Mouse (Mus musculus): ENCODE data around the gene Npat. TPM values are rescaled to one million over a fixed set of nuclear protein-coding genes. Genes with fewer than 3 reads are reported as not detected.

The Npat gene
- 11.3 and 15.1 TPM in 2 replicates for total RNA-seq (2014; rRNA removed)
- 7.8 and 8.3 TPM in 2 replicates for polyA plus RNA-seq (2015; fragmentation: Nextera tagmentation; extraction: Ambion mirVana)

- H3K9me3 ChIP-seq (ENCODE audit: low read length): no peaks in the 10 kb centered on the region
- no peaks in the 10 kb centered on the region; the same call in 1 of the 2 replicates for H3K36me3 ChIP-seq (ENCODE audit: insufficient read depth, low read length)
- H3K4me1 ChIP-seq (ENCODE audit: insufficient read depth, low read length): peaks cover 3% of the 10 kb centered on the region; the same call in 1 of the 2 replicates
- ATAC-seq (ENCODE audit: low FRiP score) (peak; percentile 100), DNase-seq (ENCODE audit: low spot score) (peak; percentile 99)
- peak; percentile 58 for TF ChIP-seq CTCF (IDR thresholded peaks at IDR 0.05)
- H3K4me3 ChIP-seq (ENCODE audit: low read depth, low read length): peak within 1 kb of the TSS; percentile 73
- peak within 1 kb of the TSS; percentile 61 for H3K9ac ChIP-seq (replicated peaks; ENCODE audit: low read length, poor library complexity, severe bottlenecking)
- no peaks in the 10 kb centered on the region for H3K27me3 ChIP-seq (ENCODE audit: insufficient read depth, low read length)
- H3K27ac ChIP-seq (ENCODE audit: low read depth, low read length): peak within 1 kb of the TSS; percentile 83
- peak within 1 kb of the TSS; percentile 80 for H3K4me2 ChIP-seq (ENCODE audit: low read depth, low read length, poor library complexity, severe bottlenecking)
- under 1% methylated on average over 69 of the region's 69 CpGs for WGBS
Observed at GRCm38 (mm10) chr9:53536558-53537320, at the start of gene Npat, which contains the start of gene Atm. Npat (plus strand) TSS chr9:53537047. Atm (minus strand) TSS chr9:53536740.

DNA sequence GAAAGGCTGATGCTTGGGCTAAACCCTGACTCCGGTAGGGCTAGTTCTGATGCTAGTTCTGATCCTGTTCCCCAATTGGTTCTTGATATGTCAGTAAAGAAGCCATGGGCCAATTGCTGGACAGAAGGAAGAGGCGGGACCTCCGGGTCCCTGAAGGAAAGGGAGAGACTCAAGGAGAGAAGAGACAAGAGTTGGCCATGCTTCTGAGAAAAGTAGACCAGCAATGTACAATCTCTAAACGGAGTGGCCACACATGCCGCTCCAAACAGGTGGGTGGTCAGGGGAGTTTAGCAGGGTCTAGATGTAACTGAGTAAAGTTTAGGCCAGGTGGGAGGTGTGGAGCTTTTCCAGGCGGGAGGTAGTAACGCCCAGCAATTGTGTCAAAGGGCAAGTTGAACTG is 28.8 kb upstream of the Npat start:
- 92% methylated on average over 7 of the region's 7 CpGs for WGBS
- Histone ChIP-seq H3K9ac (replicated peaks; ENCODE audit: low read length, poor library complexity, severe bottlenecking) (no peak overlapping the region), H3K4me1 (ENCODE audit: insufficient read depth, low read length) (no peaks in the 10 kb centered on the region), H3K4me2 (ENCODE audit: low read depth, low read length, poor library complexity, severe bottlenecking) (no peak overlapping the region), H3K4me3 (ENCODE audit: low read depth, low read length) (no peak overlapping the region), H3K27ac (ENCODE audit: low read depth, low read length) (no peak overlapping the region), H3K36me3 (ENCODE audit: insufficient read depth, low read length) (peaks cover 10% of the 10 kb centered on the region; the same call in 1 of the 2 replicates), H3K27me3 (ENCODE audit: insufficient read depth, low read length) (no peaks in the 10 kb centered on the region), H3K9me3 (ENCODE audit: low read length) (no peaks in the 10 kb centered on the region)
- DNase-seq (ENCODE audit: low spot score) (no peak), ATAC-seq (ENCODE audit: low FRiP score) (no peak)
- no peak for TF ChIP-seq CTCF (IDR thresholded peaks at IDR 0.05)

DNA sequence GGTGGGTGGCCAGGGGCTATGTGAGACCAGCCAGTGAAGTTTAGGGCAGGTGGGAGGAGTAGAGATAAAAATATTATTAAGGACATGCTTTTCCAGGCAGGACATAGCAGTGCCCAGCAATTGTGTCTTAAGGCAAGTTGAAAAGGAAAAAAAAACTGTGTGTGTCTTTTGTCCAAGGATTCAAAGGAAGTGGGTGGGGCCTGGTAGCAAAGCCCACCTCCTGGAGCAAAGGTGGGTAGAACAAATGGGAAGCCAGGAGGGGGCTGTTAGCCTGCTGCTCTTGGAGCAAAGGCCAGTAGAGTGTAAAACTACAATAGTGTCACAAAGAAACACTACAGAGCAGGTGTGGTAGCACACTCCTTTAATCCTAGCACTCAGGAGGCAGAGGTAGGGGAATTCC is 22.8 kb upstream of the Npat start:
- Histone ChIP-seq H3K9ac (replicated peaks; ENCODE audit: low read length, poor library complexity, severe bottlenecking) (no peak overlapping the region), H3K4me1 (ENCODE audit: insufficient read depth, low read length) (no peaks in the 10 kb centered on the region), H3K4me2 (ENCODE audit: low read depth, low read length, poor library complexity, severe bottlenecking) (no peak overlapping the region), H3K27me3 (ENCODE audit: insufficient read depth, low read length) (no peaks in the 10 kb centered on the region), H3K36me3 (ENCODE audit: insufficient read depth, low read length) (peaks cover 3% of the 10 kb centered on the region; the same call in 1 of the 2 replicates), H3K27ac (ENCODE audit: low read depth, low read length) (no peak overlapping the region), H3K4me3 (ENCODE audit: low read depth, low read length) (no peak overlapping the region), H3K9me3 (ENCODE audit: low read length) (no peaks in the 10 kb centered on the region)
- no peak for ATAC-seq (ENCODE audit: low FRiP score)
- TF ChIP-seq CTCF (IDR thresholded peaks at IDR 0.05): no peak
- no peak for DNase-seq (ENCODE audit: low spot score)

GRCm38 (mm10) chr9:53517373-53518009 is 19.4 kb upstream of the Npat start:
- no peak overlapping the region for H3K4me3 ChIP-seq (ENCODE audit: low read depth, low read length)
- H3K9me3 ChIP-seq (ENCODE audit: low read length): no peaks in the 10 kb centered on the region
- no peak for TF ChIP-seq CTCF (IDR thresholded peaks at IDR 0.05)
- no peak overlapping the region for H3K4me2 ChIP-seq (ENCODE audit: low read depth, low read length, poor library complexity, severe bottlenecking)
- 0 out of 2 replicates have a peak, but pooled peaks cover 6% of the 10 kb centered on the region for H3K36me3 ChIP-seq (ENCODE audit: insufficient read depth, low read length)
- no peak overlapping the region for H3K9ac ChIP-seq (replicated peaks; ENCODE audit: low read length, poor library complexity, severe bottlenecking)
- DNase-seq (ENCODE audit: low spot score): peak; percentile 12
- no peaks in the 10 kb centered on the region for H3K4me1 ChIP-seq (ENCODE audit: insufficient read depth, low read length)
- H3K27me3 ChIP-seq (ENCODE audit: insufficient read depth, low read length): no peaks in the 10 kb centered on the region
- no peak overlapping the region for H3K27ac ChIP-seq (ENCODE audit: low read depth, low read length)
- 43% methylated on average over 9 of the region's 9 CpGs for WGBS
- no peak for ATAC-seq (ENCODE audit: low FRiP score)

GRCm38 (mm10) chr9:53535416-53536320 is 1.2 kb upstream of the Npat start:
- no peak for TF ChIP-seq CTCF (IDR thresholded peaks at IDR 0.05)
- ATAC-seq (ENCODE audit: low FRiP score) (no peak), DNase-seq (ENCODE audit: low spot score) (peak; percentile 2)
- Histone ChIP-seq H3K27me3 (ENCODE audit: insufficient read depth, low read length) (no peaks in the 10 kb centered on the region), H3K4me2 (ENCODE audit: low read depth, low read length, poor library complexity, severe bottlenecking) (peak overlapping the region; percentile 80), H3K9ac (replicated peaks; ENCODE audit: low read length, poor library complexity, severe bottlenecking) (peak overlapping the region; percentile 57; the same call in 1 of the 2 replicates), H3K4me1 (ENCODE audit: insufficient read depth, low read length) (peaks cover 3% of the 10 kb centered on the region; the same call in 1 of the 2 replicates), H3K27ac (ENCODE audit: low read depth, low read length) (peak overlapping the region; percentile 62), H3K36me3 (ENCODE audit: insufficient read depth, low read length) (peaks cover 3% of the 10 kb centered on the region; the same call in 1 of the 2 replicates), H3K9me3 (ENCODE audit: low read length) (no peaks in the 10 kb centered on the region), H3K4me3 (ENCODE audit: low read depth, low read length) (peak overlapping the region; percentile 73)
- 20% methylated on average over 17 of the region's 17 CpGs for WGBS
